Mouse (Mus musculus): ENCODE measurements around the gene Tsc22d4. TPM values are rescaled to one million over a fixed set of nuclear protein-coding genes. Genes with fewer than 3 reads are reported as not detected.

Tsc22d4 gene
- total and polyA plus RNA-seq, 3 experiments = 90.8 to 491 (median 93.5) TPM

GRCm38 (mm10) chr5:137785164-137786031 is 39.9 kb downstream of the Tsc22d4 start:
- Histone ChIP-seq H3K4me1 (ENCODE audit: insufficient read depth, low read depth, low read length) (peaks cover 62% of the 10 kb centered on the region), H3K27me3 (ENCODE audit: insufficient read depth, low read length) (peaks cover 4% of the 10 kb centered on the region; the same call in 1 of the 2 replicates), H3K9me3 (replicated peaks) (peaks cover 5% of the 10 kb centered on the region), H3K36me3 (replicated peaks) (peaks cover 50% of the 10 kb centered on the region), H3K4me3 (ENCODE audit: low read depth, low read length) (peak overlapping the region; percentile 78)
- peak; percentile 39 for DNase-seq (ENCODE audit: low spot score)
- no peak for ATAC-seq (ENCODE audit: extremely low read depth, insufficient number of reproducible peaks, low FRiP score, poor library complexity, severe bottlenecking)
- TF ChIP-seq GATA2 (IDR thresholded peaks at IDR 0.05; ENCODE audit: borderline replicate concordance, low read depth, low read length) (no peak), TAL1 (conservative IDR thresholded peaks at IDR 0.05; ENCODE audit: low read depth, low read length) (no peak), GATA1 (IDR thresholded peaks at IDR 0.05; ENCODE audit: borderline replicate concordance, low read length) (no peak), POLR2AphosphoS5 (IDR thresholded peaks at IDR 0.05; ENCODE audit: insufficient replicate concordance, low read depth, low read length) (no peak), CTCF (IDR thresholded peaks at IDR 0.05; ENCODE audit: low read depth, low read length) (no peak)

- H3K27me3 ChIP-seq (ENCODE audit: insufficient read depth, low read length) = peaks cover 4% of the 10 kb centered on the region; the same call in 1 of the 2 replicates
- TF ChIP-seq CTCF (IDR thresholded peaks at IDR 0.05; ENCODE audit: low read depth, low read length) (no peak), GATA2 (IDR thresholded peaks at IDR 0.05; ENCODE audit: borderline replicate concordance, low read depth, low read length) (no peak), POLR2AphosphoS5 (IDR thresholded peaks at IDR 0.05; ENCODE audit: insufficient replicate concordance, low read depth, low read length) (peak; percentile 93)
- H3K4me1 ChIP-seq (ENCODE audit: insufficient read depth, low read depth, low read length) = peaks cover 53% of the 10 kb centered on the region
- DNase-seq (ENCODE audit: low spot score) (peak; percentile 96), ATAC-seq (ENCODE audit: extremely low read depth, insufficient number of reproducible peaks, low FRiP score, poor library complexity, severe bottlenecking) (peak; percentile 89)
- peaks cover 41% of the 10 kb centered on the region for H3K36me3 ChIP-seq (replicated peaks)
- peaks cover 5% of the 10 kb centered on the region for H3K9me3 ChIP-seq (replicated peaks)
- peak overlapping the region; percentile 78 for H3K4me3 ChIP-seq (ENCODE audit: low read depth, low read length)
Measured at GRCm38 (mm10) chr5:137786109-137786942, 40.8 kb downstream of the Tsc22d4 start.

- ATAC-seq (ENCODE audit: extremely low read depth, insufficient number of reproducible peaks, low FRiP score, poor library complexity, severe bottlenecking) = peak; percentile 28; the same call in 1 of the 2 replicates
- peaks cover 43% of the 10 kb centered on the region for H3K4me1 ChIP-seq (ENCODE audit: insufficient read depth, low read depth, low read length)
- H3K4me3 ChIP-seq (ENCODE audit: low read depth, low read length) = peak within 1 kb of the TSS; percentile 78
- no peak for TF ChIP-seq GATA2 (IDR thresholded peaks at IDR 0.05; ENCODE audit: borderline replicate concordance, low read depth, low read length)
- peak; percentile 73 for DNase-seq (ENCODE audit: low spot score)
- H3K9me3 ChIP-seq (replicated peaks) = peaks cover 5% of the 10 kb centered on the region
- H3K27me3 ChIP-seq (ENCODE audit: insufficient read depth, low read length) = peaks cover 4% of the 10 kb centered on the region; the same call in 1 of the 2 replicates
- peaks cover 31% of the 10 kb centered on the region for H3K36me3 ChIP-seq (replicated peaks)
Measured at GRCm38 (mm10) chr5:137787151-137787928, 41.8 kb downstream of the Tsc22d4 start, which contains the start of the genes Mepce and Zcwpw1. Gene Mepce, minus strand, starts transcription at chr5:137787655. Gene Zcwpw1, plus strand, starts transcription at chr5:137787798.

DNA sequence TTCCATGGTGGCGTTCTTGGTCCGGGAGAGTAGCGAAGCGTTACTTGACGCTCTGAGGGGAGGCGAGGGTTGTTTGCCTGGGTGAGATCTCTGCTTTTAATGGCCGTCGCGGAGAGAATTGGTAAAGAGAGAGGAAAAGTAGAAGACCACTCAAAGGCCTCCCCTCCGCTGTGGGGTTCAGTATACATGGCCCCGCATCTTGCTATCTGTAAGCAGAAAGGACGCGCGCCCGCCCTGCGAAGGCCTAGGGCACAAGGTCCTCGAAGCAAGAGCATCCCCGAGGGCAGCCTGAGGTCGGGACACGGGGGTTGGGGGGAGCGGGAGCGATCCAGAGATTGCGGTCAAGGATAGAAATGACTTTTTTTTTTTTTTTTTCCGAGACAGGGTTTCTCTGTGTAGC is 42.6 kb downstream of the Tsc22d4 start:
- ATAC-seq (ENCODE audit: extremely low read depth, insufficient number of reproducible peaks, low FRiP score, poor library complexity, severe bottlenecking) = no peak
- TF ChIP-seq POLR2AphosphoS5 (IDR thresholded peaks at IDR 0.05; ENCODE audit: insufficient replicate concordance, low read depth, low read length) (no peak), CTCF (IDR thresholded peaks at IDR 0.05; ENCODE audit: low read depth, low read length) (no peak), TAL1 (conservative IDR thresholded peaks at IDR 0.05; ENCODE audit: low read depth, low read length) (no peak), GATA1 (IDR thresholded peaks at IDR 0.05; ENCODE audit: borderline replicate concordance, low read length) (no peak), GATA2 (IDR thresholded peaks at IDR 0.05; ENCODE audit: borderline replicate concordance, low read depth, low read length) (no peak)
- Histone ChIP-seq H3K9me3 (replicated peaks) (peaks cover 5% of the 10 kb centered on the region), H3K27me3 (ENCODE audit: insufficient read depth, low read length) (peaks cover 4% of the 10 kb centered on the region; the same call in 1 of the 2 replicates), H3K4me1 (ENCODE audit: insufficient read depth, low read depth, low read length) (peaks cover 35% of the 10 kb centered on the region), H3K4me3 (ENCODE audit: low read depth, low read length) (peak overlapping the region; percentile 71; the same call in 1 of the 2 replicates), H3K36me3 (replicated peaks) (peaks cover 22% of the 10 kb centered on the region)
- DNase-seq (ENCODE audit: low spot score) = no peak

GRCm38 (mm10) chr5:137788946-137789531 is 43.5 kb downstream of the Tsc22d4 start:
- H3K4me3 ChIP-seq (ENCODE audit: low read depth, low read length) = no peak overlapping the region
- H3K9me3 ChIP-seq (replicated peaks) = peaks cover 5% of the 10 kb centered on the region
- DNase-seq (ENCODE audit: low spot score) = no peak
- TF ChIP-seq POLR2AphosphoS5 (IDR thresholded peaks at IDR 0.05; ENCODE audit: insufficient replicate concordance, low read depth, low read length) (no peak), GATA2 (IDR thresholded peaks at IDR 0.05; ENCODE audit: borderline replicate concordance, low read depth, low read length) (no peak), TAL1 (conservative IDR thresholded peaks at IDR 0.05; ENCODE audit: low read depth, low read length) (no peak), CTCF (IDR thresholded peaks at IDR 0.05; ENCODE audit: low read depth, low read length) (no peak), GATA1 (IDR thresholded peaks at IDR 0.05; ENCODE audit: borderline replicate concordance, low read length) (no peak)
- H3K36me3 ChIP-seq (replicated peaks) = peaks cover 14% of the 10 kb centered on the region
- ATAC-seq (ENCODE audit: extremely low read depth, insufficient number of reproducible peaks, low FRiP score, poor library complexity, severe bottlenecking) = no peak
- peaks cover 26% of the 10 kb centered on the region for H3K4me1 ChIP-seq (ENCODE audit: insufficient read depth, low read depth, low read length)
- H3K27me3 ChIP-seq (ENCODE audit: insufficient read depth, low read length) = peaks cover 4% of the 10 kb centered on the region; the same call in 1 of the 2 replicates
